Mouse (Mus musculus): Measurements from ENCODE around the gene Klf7. TPM values are rescaled to one million over a fixed set of nuclear protein-coding genes. Genes with fewer than 3 reads are reported as not detected.
"Not testable (repeated sequence)": the region's sequence is repeated elsewhere in the genome, so short reads cannot be mapped to it uniquely, and the experiment has no call there.

The Klf7 gene
- 18.2 and 19.2 TPM in 2 replicates for polyA plus RNA-seq (2012; rRNA removed)

GRCm38 (mm10) chr1:64121559-64122465 is at the start of gene Klf7:
Gene Klf7, minus strand, starts transcription at chr1:64122282.
- peak; percentile 98 to 99 for DNase-seq (ENCODE audit: extremely low spot score in 1 of 2, low spot score in 1 of 2)

- DNase-seq (ENCODE audit: extremely low spot score in 1 of 2, low spot score in 1 of 2) = no peak
These were observed 42.5 kb upstream of the Klf7 start for GRCm38 (mm10) chr1:64164526-64165062.

GRCm38 (mm10) chr1:64158766-64159165 is 36.7 kb upstream of the Klf7 start:
- DNase-seq (ENCODE audit: extremely low spot score in 1 of 2, low spot score in 1 of 2) = no peak

GRCm38 (mm10) chr1:64149185-64149584 is 27.1 kb upstream of the Klf7 start:
- no peak for DNase-seq (ENCODE audit: extremely low spot score in 1 of 2, low spot score in 1 of 2)

- DNase-seq (ENCODE audit: extremely low spot score in 1 of 2, low spot score in 1 of 2) = peak in 1 of 2 experiments; percentile 4
These were observed 20.8 kb upstream of the Klf7 start for GRCm38 (mm10) chr1:64142691-64143445.

- no peak for DNase-seq (ENCODE audit: extremely low spot score in 1 of 2, low spot score in 1 of 2)
These were observed 12.4 kb upstream of the Klf7 start for GRCm38 (mm10) chr1:64134439-64134838.

GRCm38 (mm10) chr1:64126822-64127221 is 4.7 kb upstream of the Klf7 start:
- DNase-seq (ENCODE audit: extremely low spot score in 1 of 2, low spot score in 1 of 2) = no peak

GRCm38 (mm10) chr1:64122466-64122830 is 366 bp upstream of the Klf7 start:
- no peak for DNase-seq (ENCODE audit: extremely low spot score in 1 of 2, low spot score in 1 of 2)

GRCm38 (mm10) chr1:64120811-64121515 is 1.1 kb downstream of the Klf7 start:
- peak; percentile 67 to 74 for DNase-seq (ENCODE audit: extremely low spot score in 1 of 2, low spot score in 1 of 2)

- DNase-seq (ENCODE audit: extremely low spot score in 1 of 2, low spot score in 1 of 2) = peak; percentile 23 to 56
These were observed 1.7 kb downstream of the Klf7 start for GRCm38 (mm10) chr1:64120421-64120810.

- peak in 1 of 2 experiments; percentile 42 for DNase-seq (ENCODE audit: extremely low spot score in 1 of 2, low spot score in 1 of 2)
These were observed 2.2 kb downstream of the Klf7 start for GRCm38 (mm10) chr1:64119851-64120250.

- peak in 1 of 2 experiments; percentile 56 for DNase-seq (ENCODE audit: extremely low spot score in 1 of 2, low spot score in 1 of 2)
These were observed 2.7 kb downstream of the Klf7 start for GRCm38 (mm10) chr1:64119358-64119794.

GRCm38 (mm10) chr1:64118285-64119170 is 3.6 kb downstream of the Klf7 start:
- DNase-seq (ENCODE audit: extremely low spot score in 1 of 2, low spot score in 1 of 2) = no peak

GRCm38 (mm10) chr1:64117478-64118284 is 4.4 kb downstream of the Klf7 start:
- DNase-seq (ENCODE audit: extremely low spot score in 1 of 2, low spot score in 1 of 2) = no peak

GRCm38 (mm10) chr1:64116746-64117455 is 5.2 kb downstream of the Klf7 start:
- no peak for DNase-seq (ENCODE audit: extremely low spot score in 1 of 2, low spot score in 1 of 2)

GRCm38 (mm10) chr1:64114579-64114978 is 7.5 kb downstream of the Klf7 start:
- DNase-seq (ENCODE audit: extremely low spot score in 1 of 2, low spot score in 1 of 2) = no peak

- DNase-seq (ENCODE audit: extremely low spot score in 1 of 2, low spot score in 1 of 2) = not testable (repeated sequence)
These were observed 13.4 kb downstream of the Klf7 start for GRCm38 (mm10) chr1:64108653-64109052.

- no peak for DNase-seq (ENCODE audit: extremely low spot score in 1 of 2, low spot score in 1 of 2)
These were observed 14.6 kb downstream of the Klf7 start for GRCm38 (mm10) chr1:64107526-64107925.

Data from frontal cortex, adult 2 months (tissue).